Mouse (Mus musculus) layer of hippocampus, adult 2 months (tissue): ENCODE data around the gene Hdac9. TPM values are rescaled to one million over a fixed set of nuclear protein-coding genes. Genes with fewer than 3 reads are reported as not detected.

Experiments
- DNase-seq, 2 experiments: peaks; one replicate each; pipeline ENCODE4 v3.0.0; 2022; ENCODE audit warnings: low spot score in 2 of 2
- H3K27ac ChIP-seq: fragments of 200-600 bp; 2 replicates; pipeline ENCODE4 v1.8.1; 2022
- H3K4me3 ChIP-seq: fragments of 200-600 bp; 2 replicates; pipeline ENCODE4 v1.8.1; 2022; ENCODE audit warnings: mild to moderate bottlenecking
- CTCF ChIP-seq: fragments of 200-600 bp; conservative IDR thresholded peaks from 2 replicates; pipeline ENCODE4 v1.8.1; 2022; ENCODE audit warnings: antibody characterized with exemption, mild to moderate bottlenecking, moderate library complexity
- total RNA-seq, 2 experiments: library from RNA; stranded (reverse); gene quantifications; 2 replicates each; pipeline ENCODE4 v1.2.3; 2021

The Hdac9 gene
- total RNA-seq, 2 experiments from 2014 or later, result 34.7 to 35.2 TPM

DNA sequence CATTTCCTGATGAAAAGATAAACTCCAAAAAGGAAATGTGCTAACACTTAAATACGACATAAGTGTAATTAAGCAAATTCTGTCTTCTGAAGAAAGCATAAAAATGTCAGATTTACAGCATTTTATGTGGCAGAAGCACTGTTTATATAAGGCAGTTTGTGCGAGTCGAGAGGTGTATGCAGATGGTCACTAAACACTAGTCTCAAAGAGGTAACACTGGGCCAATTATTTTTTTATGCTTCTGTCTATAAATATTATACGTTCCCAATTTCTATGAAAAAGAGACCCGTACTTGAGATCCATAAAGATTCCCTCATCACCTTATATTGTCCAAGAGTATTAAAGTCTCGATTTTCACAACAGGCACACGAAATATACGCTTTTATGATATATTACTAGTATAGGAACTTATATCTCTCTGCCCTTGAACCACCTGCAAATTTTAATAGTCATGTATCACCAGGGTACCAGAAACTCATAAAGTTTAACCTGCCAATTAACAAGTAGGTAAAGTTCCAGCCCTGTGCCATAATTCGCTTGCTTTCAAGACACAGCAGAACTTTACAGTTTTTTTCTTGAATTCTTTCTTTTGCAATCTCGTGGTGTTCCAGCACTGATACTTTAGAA is 322.6 kb downstream of the Hdac9 start:
- DNase-seq, result no peak
- TF ChIP-seq CTCF, result no peak
- no peak overlapping the region for H3K27ac ChIP-seq
- no peak overlapping the region for H3K4me3 ChIP-seq

DNA sequence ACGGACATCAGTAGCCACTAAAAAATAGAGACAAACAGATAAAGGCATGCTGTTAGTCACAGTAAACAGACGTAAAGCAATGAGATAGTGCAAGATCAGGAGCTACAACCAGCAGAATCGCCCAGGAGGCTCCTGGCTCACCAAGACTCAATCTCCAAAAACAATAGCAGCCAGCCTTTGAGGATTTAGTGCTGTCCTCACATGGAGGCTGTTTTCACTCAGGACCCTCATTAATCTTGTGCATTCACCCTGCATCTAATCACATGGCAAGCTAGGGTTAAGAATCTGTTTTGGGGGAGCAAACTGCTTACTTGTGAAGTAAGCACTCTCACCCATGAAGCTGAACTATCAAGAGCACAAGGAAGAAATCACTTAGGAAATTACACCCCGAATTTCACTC is 329.7 kb downstream of the Hdac9 start:
- Histone ChIP-seq H3K27ac (no peak overlapping the region), H3K4me3 (no peak overlapping the region)
- no peak for DNase-seq
- TF ChIP-seq CTCF, result no peak

- H3K27ac ChIP-seq, result no peak overlapping the region
- no peak for TF ChIP-seq CTCF
- no peak for DNase-seq
- H3K4me3 ChIP-seq, result no peak overlapping the region
Measured at GRCm38 (mm10) chr12:34582522-34582921, 334.4 kb downstream of the Hdac9 start.

- no peak for TF ChIP-seq CTCF
- Histone ChIP-seq H3K4me3 (no peak overlapping the region), H3K27ac (no peak overlapping the region)
- no peak for DNase-seq
Measured at GRCm38 (mm10) chr12:34579220-34579619, 337.7 kb downstream of the Hdac9 start.

- Histone ChIP-seq H3K27ac (no peak overlapping the region), H3K4me3 (no peak overlapping the region)
- no peak for DNase-seq
- no peak for TF ChIP-seq CTCF
Measured at GRCm38 (mm10) chr12:34571069-34571468, 345.8 kb downstream of the Hdac9 start.

GRCm38 (mm10) chr12:34569472-34569871 is 347.4 kb downstream of the Hdac9 start:
- Histone ChIP-seq H3K4me3 (no peak overlapping the region), H3K27ac (no peak overlapping the region)
- no peak for DNase-seq
- TF ChIP-seq CTCF, result no peak

- H3K4me3 ChIP-seq, result no peak overlapping the region
- DNase-seq, result no peak
- H3K27ac ChIP-seq, result no peak overlapping the region
- TF ChIP-seq CTCF, result no peak
Measured at GRCm38 (mm10) chr12:34569052-34569451, 347.8 kb downstream of the Hdac9 start.

DNA sequence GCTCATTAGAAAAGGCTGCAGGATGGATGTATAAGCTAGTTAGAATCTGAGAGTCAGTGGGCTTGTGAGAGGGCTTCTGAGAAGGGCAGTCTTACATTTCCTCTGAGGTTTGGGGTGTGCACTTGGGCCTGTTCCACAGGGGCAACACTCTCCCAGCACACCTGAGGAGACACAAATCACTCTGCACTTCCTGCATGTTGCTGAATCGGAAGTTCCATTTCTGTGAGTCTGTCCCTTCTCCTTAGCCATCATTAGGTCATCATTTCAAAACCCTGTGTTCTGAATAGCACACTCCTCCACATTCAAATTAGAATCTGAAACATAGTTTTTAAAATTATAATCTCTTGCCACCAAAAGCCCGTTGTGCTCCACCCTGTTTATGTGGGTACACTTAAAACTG is 354.6 kb downstream of the Hdac9 start:
- TF ChIP-seq CTCF, result no peak
- no peak overlapping the region for H3K4me3 ChIP-seq

GRCm38 (mm10) chr12:34559001-34559400 is 357.9 kb downstream of the Hdac9 start:
- Histone ChIP-seq H3K27ac (no peak overlapping the region), H3K4me3 (no peak overlapping the region)
- DNase-seq, result no peak
- TF ChIP-seq CTCF, result no peak

More for the DNA sequence above, 354.6 kb downstream of the Hdac9 start:
- DNase-seq, result no peak
- H3K27ac ChIP-seq, result no peak overlapping the region

DNA sequence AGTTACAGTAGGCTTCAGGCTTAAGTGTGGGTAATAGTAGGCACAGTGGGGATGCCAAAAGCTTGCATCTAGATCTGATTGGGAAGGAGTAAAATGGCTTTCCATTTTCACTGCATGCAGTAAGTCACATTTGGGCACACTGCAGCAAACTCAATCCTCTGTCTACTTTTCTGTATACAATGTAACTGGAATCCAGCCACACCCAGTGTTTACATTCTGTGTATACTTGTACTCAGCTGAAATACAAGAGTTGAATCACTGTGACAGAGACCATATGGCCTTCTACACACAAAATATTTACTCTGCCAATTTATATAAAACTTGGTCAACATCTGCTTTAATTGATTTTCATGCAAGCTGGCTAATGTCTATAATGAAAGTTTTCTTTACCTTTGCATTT is 362.1 kb downstream of the Hdac9 start:
- DNase-seq, result no peak
- Histone ChIP-seq H3K27ac (no peak overlapping the region), H3K4me3 (no peak overlapping the region)
- no peak for TF ChIP-seq CTCF

GRCm38 (mm10) chr12:34550268-34550667 is 366.6 kb downstream of the Hdac9 start:
- peak in 1 of 2 experiments; percentile 11 for DNase-seq
- H3K4me3 ChIP-seq, result peak overlapping the region; percentile 24; the same call in 1 of the 2 replicates
- no peak for TF ChIP-seq CTCF

DNA sequence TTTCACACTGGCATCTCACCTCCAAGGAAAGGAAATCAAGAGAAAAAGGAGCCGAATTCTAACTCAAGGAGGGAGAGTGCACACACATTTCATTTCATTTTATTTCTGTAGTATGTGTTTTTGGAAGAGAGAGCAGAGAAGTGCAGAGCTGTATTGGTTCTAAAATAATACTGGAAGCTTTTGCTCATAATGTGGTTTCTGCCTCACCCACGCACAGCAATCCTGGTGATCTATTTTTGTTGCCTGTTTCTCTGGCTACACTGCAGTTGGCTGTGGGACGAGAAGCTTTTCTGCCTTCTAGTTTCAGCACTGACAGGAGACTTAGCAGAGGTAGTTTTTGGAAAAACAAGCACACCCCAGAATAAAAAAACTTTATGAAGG is 387.7 kb downstream of the Hdac9 start:
- TF ChIP-seq CTCF, result no peak
- H3K4me3 ChIP-seq, result peak overlapping the region; percentile 59
- DNase-seq, result peak; percentile 68 to 86

More at GRCm38 (mm10) chr12:34550268-34550667, 366.6 kb downstream of the Hdac9 start:
- no peak overlapping the region; the same call in 1 of the 2 replicates for H3K27ac ChIP-seq

GRCm38 (mm10) chr12:34528201-34529164 is 388.4 kb downstream of the Hdac9 start:
- Histone ChIP-seq H3K4me3 (peak overlapping the region; percentile 59), H3K27ac (peak overlapping the region; percentile 89)
- TF ChIP-seq CTCF, result no peak
- DNase-seq, result peak; percentile 21 to 25

More for the DNA sequence above, 387.7 kb downstream of the Hdac9 start:
- peak overlapping the region; percentile 89 for H3K27ac ChIP-seq
